Mouse (Mus musculus): ENCODE data around the gene Eif2ak1.
"Not testable (repeated sequence)": the region's sequence is repeated elsewhere in the genome, so short reads cannot be mapped to it uniquely, and the experiment has no call there.

Eif2ak1 gene

DNA sequence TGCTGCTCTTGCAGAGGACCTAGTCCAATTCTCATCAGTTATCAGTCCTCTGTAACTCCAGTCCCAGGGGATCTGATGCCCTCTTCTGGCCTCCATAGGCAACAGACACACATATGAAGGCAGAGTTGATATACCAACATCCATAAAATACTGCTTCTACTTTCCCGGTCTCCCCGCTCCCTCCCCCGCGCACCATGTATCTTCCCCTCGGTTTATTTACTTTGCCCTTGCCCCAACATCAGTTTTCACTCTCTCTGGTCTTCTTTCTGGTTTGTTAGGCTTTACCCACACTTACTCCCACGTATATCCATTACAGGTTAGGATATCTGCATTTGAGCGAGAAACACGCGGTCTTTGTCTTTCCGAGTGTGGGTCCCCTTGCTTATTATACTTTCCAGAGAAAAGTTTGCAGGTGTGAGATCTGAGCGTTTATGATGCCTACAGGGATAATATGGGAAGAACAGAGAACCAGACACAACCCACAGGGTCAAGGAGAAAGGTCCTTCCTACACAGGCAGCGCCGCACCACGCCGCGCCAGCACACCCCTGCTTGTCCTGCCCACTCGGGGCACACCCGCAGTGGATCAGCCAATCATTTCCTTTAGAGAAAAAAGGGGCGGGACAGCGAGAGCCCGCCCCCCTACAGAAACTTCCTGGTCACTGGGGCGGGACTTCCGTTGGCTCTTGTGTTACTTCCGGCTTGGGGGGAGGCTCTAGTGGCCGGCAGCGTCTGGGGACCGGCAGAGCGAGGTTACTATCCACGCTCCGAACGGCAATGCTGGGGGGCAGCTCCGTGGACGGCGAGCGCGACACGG, at the start of gene Eif2ak1:
Eif2ak1 (plus strand) TSS at position 673 of the 815 bp plus-strand sequence.
- peak; percentile 93 to 95 for DNase-seq (ENCODE audit: low spot score in 2 of 2)

DNA sequence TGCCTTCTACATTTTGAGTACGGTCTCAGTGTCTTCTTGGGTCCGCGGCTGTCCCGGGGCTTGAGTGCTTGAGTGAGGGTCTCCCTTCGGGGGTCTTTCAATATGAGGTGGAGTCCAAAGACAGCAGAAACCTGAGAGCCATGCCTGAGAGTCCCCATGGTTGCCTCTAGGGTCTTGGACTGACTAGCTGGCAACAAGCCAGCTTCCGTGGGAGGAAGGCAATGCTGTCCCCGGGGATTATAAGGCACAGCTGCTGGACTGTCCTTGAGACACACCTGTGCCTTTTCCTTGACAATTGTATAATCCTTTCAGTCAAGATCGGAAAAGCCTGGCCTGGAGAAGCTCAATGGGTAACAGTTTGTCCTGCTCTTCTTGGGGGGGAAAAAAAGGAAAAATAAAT, 35.6 kb upstream of the Eif2ak1 start:
- DNase-seq (ENCODE audit: low spot score in 2 of 2) = no peak

DNA sequence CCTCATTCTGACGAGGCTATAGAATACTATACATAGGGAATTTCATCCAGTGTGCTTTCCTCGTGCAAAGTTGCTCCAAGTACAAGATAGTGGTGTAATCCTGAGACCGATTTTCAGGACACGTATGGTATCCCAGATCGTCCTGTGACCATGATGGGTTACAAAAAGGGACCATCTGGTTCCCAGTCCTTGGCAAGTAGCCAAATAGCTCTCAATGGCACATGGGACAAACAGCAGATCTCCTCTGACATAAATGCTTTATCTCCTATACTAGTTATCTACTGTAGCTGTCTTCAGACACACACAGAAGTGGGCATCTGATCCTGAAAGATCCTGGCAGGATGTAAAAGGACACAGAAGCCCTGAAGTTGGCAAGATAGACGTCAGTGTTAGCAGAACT, 32.2 kb upstream of the Eif2ak1 start:
- no peak for DNase-seq (ENCODE audit: low spot score in 2 of 2)

DNA sequence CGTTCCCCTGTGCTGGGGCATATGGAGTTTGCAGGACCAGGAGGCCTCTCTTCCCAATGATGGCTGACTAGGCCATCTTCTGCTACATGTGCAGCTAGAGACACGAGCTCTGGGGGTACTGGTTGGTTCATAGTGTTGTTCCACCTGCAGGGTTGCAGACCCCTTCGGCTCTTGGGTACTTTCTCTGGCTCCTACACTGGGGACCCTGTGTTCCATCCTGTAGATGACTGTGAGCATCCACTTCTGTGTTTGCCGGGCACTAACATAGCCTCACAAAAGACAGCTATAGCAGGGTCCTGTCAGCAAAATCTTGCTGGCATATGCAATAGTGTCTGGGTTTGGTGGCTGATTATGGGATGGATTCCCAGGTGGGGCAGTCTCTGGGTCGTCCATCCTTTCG, 16.4 kb upstream of the Eif2ak1 start:
- not testable (repeated sequence) for DNase-seq (ENCODE audit: low spot score in 2 of 2)

DNA sequence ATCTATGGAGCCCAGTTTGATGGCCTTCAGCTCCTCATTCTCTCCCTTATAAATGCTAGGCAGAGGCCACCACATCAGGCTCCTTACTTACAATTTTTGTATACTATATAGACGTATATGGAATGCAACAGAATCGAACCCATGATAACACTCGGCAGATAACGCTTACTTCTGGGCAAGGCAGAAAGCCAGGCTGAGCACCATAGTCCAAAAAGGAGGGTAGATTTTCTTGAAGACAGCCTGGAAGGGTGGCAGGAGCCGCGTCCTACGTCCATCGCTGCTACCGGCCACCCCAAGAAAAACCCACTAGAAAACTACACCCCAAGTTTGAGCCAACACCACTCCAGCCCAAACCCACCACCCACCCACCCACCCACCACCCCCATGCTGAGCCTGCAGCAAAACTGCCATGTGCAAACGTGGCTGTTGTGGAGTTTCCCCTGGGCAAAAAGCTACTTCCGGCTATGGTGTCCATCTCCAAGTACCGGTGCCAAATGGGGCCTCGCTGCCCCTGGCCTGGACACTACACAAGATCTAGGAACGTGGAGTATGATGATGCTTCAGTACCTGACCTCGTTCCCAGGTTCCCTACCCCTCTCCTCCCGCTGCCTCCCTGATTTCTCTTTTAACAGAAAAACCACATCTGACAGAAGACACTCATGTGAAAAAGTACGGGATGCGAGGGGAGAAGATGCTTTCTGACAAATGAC, 13.4 kb upstream of the Eif2ak1 start:
- no peak for DNase-seq (ENCODE audit: low spot score in 2 of 2)

DNA sequence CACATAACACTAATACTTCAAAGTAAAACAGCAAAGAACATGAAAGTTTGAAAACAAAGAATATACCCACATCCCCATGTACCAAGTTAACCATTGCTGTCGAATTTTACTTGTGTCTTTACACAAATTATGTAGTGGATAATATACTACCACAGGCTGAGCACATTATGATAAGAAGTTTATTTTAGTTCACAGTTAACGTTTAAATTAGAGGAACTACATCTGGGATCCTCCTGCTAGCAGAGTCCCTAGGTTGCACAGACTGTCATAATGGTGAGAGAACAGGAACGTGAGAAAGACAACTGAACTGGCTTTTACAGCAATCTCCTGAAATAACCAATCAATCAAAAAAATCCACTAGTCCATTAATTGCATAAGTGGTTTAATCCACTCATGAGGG, 10.3 kb upstream of the Eif2ak1 start:
- DNase-seq (ENCODE audit: low spot score in 2 of 2) = no peak

DNA sequence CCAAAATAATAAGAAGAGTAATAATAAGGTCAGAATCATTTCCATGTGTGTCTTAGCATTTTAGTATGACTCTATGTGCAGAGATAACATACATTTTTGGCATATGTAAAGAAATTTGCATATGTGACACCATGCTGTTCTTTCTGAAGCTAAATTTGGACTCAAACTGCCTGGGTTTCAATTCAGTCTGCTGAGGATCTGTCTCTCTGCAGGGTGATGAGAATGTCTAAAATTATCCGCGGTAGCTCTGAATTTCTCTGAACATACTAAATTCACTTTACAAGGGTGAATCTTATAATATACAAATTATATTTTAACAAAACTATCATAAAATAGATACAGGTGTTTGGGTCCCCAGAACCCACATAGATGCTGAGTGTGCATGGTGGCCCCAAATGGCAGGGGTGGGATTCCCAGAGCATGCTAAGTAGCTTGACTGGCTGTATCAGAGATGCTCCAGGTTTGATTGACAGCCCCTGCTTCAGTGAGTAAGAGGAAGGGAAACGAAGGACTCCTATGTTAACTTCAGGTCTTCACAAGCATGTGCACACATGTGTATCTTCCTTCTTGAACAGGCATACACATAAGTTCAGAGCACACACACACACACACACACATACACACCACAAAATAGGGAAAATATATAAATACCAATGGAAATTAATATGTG, 8.0 kb upstream of the Eif2ak1 start:
- peak in 1 of 2 experiments; percentile 21 for DNase-seq (ENCODE audit: low spot score in 2 of 2)

DNA sequence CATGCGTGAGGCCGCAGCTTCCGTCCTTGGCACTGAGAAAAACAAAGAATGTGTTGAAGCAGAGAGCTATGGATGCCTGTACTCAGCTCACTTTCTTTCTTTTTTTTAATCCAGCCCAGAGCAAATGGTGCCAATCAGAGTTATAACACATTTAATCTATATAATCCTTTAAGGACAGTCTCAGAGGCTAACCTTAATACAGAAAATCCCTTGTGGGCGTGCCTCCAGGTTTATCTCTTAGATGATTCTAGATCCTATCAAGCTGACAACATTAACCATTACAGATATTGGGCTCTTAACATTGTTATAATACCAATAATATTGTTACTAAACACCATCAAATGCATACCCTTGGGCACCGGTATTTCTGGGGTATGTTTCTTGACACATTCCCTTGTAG, 5.9 kb upstream of the Eif2ak1 start:
- DNase-seq (ENCODE audit: low spot score in 2 of 2) = no peak

DNA sequence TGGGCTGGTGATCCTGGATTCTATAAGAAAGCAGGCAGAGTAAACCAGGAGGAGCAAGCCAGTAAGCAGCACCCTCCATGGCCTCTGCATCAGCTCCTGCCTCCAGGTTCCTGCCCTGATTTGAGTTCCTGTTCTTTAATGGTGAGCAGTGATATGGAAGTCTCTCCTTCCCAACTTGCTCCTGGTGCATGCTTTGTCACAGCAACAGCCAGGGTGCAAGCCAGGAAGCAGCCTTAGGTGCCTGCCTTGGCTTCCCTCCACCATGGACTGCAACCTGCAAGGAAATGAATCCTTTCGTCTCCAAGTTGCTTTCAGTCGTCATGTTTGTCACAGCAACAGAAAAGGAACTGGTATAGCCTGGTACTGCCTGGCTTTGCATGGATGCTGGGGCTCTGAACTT, 3.0 kb upstream of the Eif2ak1 start:
- DNase-seq (ENCODE audit: low spot score in 2 of 2) = no peak

DNA sequence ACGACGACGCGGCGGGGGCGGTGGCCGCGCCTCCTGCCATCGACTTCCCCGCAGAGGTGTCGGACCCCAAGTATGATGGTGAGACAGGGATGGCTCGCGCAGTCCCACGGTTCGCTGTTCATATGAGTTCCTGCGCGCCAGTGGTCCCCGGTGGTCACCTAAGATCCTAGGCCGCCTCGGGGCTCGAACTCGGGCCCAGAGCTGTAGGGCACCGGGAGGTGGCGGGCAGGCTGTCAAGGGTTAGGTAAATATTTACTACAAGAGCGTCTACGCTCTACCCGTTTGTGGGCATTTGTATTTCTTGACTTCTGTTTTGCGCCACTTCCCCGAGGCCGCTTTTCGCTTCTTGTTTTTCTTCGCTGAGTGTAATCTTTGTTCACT, 333 bp downstream of the Eif2ak1 start:
- no peak for DNase-seq (ENCODE audit: low spot score in 2 of 2)

DNA sequence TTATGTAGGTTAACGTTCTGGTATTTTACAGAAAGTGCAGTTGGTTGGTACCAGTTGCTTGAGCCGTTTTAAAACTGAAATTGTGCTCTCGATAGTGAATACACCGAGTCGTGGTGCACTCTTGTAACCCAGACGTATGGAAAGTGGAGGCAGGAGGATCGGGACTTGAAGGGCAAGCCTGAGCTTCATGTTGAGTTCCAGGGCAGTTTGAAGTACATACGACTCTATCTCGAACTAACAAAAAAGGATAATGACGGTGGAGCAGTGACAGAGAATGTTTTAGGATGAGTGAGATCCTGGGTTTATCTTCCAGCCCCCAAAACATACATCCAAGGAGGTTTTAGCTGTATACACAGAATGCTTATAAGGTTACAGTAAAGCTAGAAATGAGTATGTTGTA, 873 bp downstream of the Eif2ak1 start:
- DNase-seq (ENCODE audit: low spot score in 2 of 2) = no peak

DNA sequence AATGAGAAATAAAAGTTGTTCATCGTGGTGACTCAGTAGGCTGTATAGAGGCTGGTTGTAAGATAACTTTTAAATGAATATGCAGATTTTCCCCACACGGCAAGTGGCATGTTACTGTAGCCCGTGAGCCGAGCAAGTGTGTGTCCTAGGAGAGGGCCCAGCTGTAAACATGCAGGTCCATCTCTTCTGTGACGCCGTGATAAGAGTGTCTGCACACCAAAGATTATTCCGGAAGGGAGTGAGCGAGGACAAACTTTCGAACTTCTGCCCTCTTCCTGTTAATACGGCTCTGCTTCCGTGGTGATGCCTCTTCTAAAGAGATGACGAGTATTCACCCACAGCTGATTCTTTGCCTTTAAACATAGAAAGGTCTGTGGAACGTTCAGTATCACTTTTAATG, 1.4 kb downstream of the Eif2ak1 start:
- peak; percentile 60 to 80 for DNase-seq (ENCODE audit: low spot score in 2 of 2)

DNA sequence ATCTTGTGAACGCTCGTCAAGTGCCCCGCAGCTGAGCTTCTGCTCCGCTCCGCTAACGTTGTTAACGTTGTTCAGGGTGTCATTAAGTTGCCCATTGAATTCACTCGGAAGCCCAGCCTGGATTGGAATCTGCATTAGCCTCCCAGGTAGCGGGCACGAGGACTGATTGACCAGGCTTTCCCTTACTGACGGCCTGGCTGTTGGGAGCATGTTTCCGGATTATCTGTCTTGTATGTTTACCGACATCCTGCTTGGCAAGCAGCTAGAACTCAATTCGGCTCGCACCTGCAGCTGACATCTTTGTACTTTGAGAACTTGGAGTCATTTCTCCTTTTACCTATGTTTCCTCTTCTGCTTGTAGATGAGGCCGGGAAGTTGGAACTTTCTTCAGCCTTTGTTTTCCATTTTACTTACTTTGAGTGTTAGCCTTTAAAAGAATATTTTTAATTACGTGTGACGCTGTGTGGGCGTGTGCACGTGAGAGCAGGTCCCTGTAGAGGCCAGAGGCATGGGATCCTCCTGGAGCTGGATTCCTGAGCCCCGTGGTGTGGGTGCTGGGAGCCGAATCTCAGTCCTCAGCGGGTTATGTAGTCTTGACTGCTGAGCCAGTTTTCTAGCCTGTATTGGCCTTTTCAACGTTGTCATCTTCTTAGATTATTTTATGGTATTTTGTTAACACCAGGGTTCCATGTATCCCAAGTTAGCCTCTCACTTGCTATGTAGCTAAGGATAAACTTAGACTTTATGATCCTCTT, 2.5 kb downstream of the Eif2ak1 start:
- DNase-seq (ENCODE audit: low spot score in 2 of 2) = no peak

DNA sequence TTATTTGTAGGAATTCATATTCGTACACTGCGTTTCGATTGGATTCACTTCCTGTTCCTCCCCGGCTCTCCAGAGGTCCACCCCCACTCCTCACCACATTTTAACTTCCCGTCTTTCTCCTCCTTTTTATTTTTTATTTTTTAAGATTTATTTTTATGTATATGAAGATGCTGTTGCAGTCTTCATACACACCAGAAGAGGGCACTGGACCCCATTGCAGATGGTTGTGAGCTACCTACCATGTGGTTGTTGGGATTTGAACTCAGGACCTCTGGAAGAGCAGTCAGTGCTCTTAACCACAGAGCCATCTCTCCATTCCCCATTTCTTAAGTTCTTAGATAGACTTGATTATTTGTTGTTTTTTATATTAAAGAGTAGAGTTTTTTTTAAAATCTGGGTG, 3.2 kb downstream of the Eif2ak1 start:
- DNase-seq (ENCODE audit: low spot score in 2 of 2) = no peak

DNA sequence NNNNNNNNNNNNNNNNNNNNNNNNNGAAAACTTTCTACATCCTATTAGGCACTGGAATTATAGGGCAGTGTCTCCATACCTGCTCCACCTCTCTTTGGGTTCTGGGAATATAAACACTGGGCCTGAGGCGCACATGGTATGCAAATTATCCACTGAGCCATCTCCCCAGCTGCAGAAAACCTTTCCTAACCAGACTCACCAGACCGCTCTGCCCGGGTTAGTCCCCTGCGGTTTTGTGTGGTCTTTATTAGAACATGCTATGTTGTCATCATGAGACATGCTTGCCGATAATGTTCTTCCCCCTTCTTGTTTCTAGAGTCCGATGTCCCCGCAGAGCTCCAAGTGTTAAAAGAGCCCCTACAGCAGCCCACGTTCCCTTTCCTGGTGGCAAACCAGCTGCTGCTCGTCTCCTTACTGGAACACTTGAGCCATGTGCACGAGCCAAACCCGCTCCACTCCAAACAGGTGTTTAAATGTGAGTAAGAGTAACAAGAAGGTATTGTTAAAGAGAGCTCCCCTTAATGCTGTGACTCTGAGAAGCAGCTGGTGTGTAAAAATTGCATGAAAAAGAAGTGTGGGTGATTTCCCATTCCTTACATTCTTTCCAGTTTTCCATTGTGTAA, 54.1 kb downstream of the Eif2ak1 start:
- DNase-seq (ENCODE audit: low spot score in 2 of 2) = peak; percentile 30 to 33

DNA sequence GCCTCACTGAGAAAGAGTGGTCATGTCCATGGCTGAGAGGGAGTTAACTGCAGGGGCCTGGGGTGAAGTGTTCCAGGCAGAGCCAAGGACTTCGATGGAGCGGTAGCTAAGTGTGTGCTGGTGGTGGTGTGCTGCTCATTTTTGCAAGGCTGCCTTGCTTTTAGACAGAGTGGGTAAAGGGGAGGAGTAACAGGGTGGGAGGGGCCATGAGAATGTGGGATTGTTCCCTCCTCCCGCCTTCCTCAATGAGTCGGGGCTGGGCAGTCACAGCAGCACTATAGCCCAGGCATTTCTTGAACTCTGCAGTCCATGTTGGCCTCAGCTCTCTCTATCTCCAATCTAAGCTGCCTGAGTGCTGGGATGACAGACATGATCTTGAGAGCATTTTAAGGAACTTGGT, 57.0 kb downstream of the Eif2ak1 start:
- DNase-seq (ENCODE audit: low spot score in 2 of 2) = no peak

DNA sequence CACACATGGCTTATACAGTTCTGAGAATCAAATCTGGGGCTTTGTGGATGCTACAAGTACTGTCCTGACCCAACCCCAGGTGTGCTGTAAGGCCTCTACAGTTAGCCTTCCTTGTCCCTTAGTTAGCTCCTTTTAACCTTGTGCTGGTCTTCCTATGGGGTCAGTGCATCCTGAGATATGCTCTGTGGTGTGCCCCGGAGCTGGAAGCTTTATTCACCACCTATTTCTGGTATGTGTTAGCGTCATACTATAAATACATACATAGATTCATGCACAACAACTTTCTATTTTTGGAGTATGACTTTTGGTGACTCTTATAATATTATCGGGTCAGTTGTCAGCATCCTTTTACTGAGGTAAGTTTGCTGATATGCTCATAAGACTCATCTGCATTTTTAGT, 67.7 kb downstream of the Eif2ak1 start:
- DNase-seq (ENCODE audit: low spot score in 2 of 2) = no peak

DNA sequence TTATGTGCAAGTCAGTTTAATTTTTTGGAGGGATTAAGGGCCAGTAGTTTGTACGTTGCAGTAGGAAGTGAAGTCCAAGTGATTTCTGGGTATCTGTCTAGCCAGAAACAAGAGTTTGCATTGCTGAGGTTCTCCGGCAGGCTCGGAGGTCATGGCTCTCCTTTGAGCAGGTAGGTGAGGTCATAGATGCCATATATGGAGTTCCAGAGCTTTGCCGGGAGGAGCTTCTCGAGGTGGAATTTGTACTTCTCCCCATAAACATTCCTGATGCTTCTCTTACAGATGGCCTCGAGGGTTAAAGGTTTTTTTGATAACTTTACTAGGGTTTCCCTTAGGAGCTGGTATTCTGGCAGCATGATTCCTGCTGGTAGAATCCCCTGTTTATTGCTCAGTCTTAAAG, 73.2 kb downstream of the Eif2ak1 start:
- DNase-seq (ENCODE audit: low spot score in 2 of 2) = no peak

DNA sequence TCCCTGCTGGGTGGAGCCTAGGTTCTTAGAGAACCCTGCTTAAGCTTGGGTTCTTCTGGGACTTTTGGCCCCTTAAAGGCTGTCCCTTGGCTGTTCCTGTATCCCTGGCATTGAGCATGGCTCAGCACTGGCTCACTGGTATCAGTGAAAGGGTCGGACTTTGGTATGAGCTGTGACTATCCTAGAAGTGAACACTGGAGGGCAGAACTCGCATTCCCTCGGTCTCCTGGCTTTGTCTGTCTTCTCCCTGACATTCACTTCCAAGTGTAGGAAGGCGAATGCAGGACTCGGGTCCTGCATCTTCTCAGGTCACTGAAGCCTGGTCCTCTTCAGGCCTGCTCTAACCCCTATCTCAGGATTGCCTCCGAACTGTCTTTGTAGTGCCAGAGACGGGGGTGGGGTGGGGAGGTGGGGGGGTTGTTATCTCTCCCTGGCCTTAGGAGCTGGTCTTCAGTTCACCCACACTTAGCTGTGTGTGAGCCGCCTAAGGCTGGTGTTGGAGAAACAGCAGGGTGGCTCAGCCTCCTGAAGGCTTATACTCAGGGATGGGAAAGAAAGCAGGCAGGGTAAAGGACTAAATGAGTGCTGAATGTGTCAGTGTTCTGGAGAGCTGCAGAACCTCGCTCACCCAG, 74.8 kb downstream of the Eif2ak1 start:
- DNase-seq (ENCODE audit: low spot score in 2 of 2) = no peak

DNA sequence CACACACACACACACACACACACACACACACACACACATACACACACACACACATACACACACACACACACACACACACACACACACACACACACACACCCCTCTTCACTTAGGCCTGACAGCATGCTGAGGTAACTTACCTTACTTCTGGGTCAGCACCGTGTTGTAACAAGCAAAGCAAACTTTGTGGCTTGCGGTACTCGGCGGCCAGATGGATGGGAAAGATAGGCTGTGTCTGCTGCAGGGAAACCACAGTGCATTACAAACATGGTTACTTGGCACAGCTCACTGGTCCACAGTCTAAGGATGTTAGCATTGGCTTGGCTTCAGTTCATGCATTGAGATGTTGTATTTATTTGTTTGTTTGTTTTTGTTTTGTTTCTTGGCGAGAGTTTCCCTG, 75.8 kb downstream of the Eif2ak1 start:
- DNase-seq (ENCODE audit: low spot score in 2 of 2) = no peak
